Mouse (Mus musculus): ENCODE measurements around the gene Camkk2. TPM values are rescaled to one million over a fixed set of nuclear protein-coding genes. Genes with fewer than 3 reads are reported as not detected.

Camkk2 gene
- polyA plus RNA-seq, 1 experiment from 2014 or later, result 43.1 TPM

- Histone ChIP-seq H3K4me2 (replicated peaks) (no peak overlapping the region), H3K4me1 (peaks cover 5% of the 10 kb centered on the region), H3K36me3 (no peaks in the 10 kb centered on the region), H3K27me3 (replicated peaks) (no peaks in the 10 kb centered on the region), H3K27ac (no peak overlapping the region), H3K4me3 (no peak overlapping the region), H3K9ac (no peak overlapping the region), H3K9me3 (no peaks in the 10 kb centered on the region)
- WGBS, result 79% methylated on average over 2 of the region's 2 CpGs
- no peak for ATAC-seq (ENCODE audit: low FRiP score, low read depth)
These were observed 75.6 kb downstream of the Camkk2 start for GRCm38 (mm10) chr5:122703574-122703973.

GRCm38 (mm10) chr5:122702156-122702555, 77.1 kb downstream of the Camkk2 start:
- H3K4me3 ChIP-seq, result no peak overlapping the region
- WGBS, result 84% methylated on average over 6 of the region's 6 CpGs
- ATAC-seq (ENCODE audit: low FRiP score, low read depth), result no peak

GRCm38 (mm10) chr5:122700837-122701212, 78.4 kb downstream of the Camkk2 start:
- Histone ChIP-seq H3K4me1 (no peaks in the 10 kb centered on the region; the same call in 1 of the 2 replicates), H3K36me3 (no peaks in the 10 kb centered on the region), H3K4me3 (no peak overlapping the region), H3K4me2 (replicated peaks) (no peak overlapping the region), H3K27ac (no peak overlapping the region), H3K27me3 (replicated peaks) (no peaks in the 10 kb centered on the region), H3K9ac (no peak overlapping the region), H3K9me3 (no peaks in the 10 kb centered on the region)
- 52% methylated on average over 5 of the region's 5 CpGs for WGBS
- no peak for ATAC-seq (ENCODE audit: low FRiP score, low read depth)

More at GRCm38 (mm10) chr5:122702156-122702555, 77.1 kb downstream of the Camkk2 start:
- H3K9me3 ChIP-seq, result no peaks in the 10 kb centered on the region
- H3K27ac ChIP-seq, result no peak overlapping the region
- peaks cover 5% of the 10 kb centered on the region for H3K4me1 ChIP-seq
- no peak overlapping the region for H3K9ac ChIP-seq
- H3K27me3 ChIP-seq (replicated peaks), result no peaks in the 10 kb centered on the region
- no peaks in the 10 kb centered on the region for H3K36me3 ChIP-seq
- H3K4me2 ChIP-seq (replicated peaks), result no peak overlapping the region

GRCm38 (mm10) chr5:122700109-122700836, 78.9 kb downstream of the Camkk2 start:
- H3K36me3 ChIP-seq, result no peaks in the 10 kb centered on the region
- no peaks in the 10 kb centered on the region for H3K27me3 ChIP-seq (replicated peaks)
- H3K4me1 ChIP-seq, result no peaks in the 10 kb centered on the region; the same call in 1 of the 2 replicates
- no peaks in the 10 kb centered on the region for H3K9me3 ChIP-seq
- H3K4me3 ChIP-seq, result no peak overlapping the region
- H3K27ac ChIP-seq, result no peak overlapping the region
- no peak overlapping the region for H3K9ac ChIP-seq
- WGBS, result 77% methylated on average over 12 of the region's 12 CpGs
- no peak overlapping the region for H3K4me2 ChIP-seq (replicated peaks)
- no peak for ATAC-seq (ENCODE audit: low FRiP score, low read depth)

GRCm38 (mm10) chr5:122698701-122699060, 80.5 kb downstream of the Camkk2 start:
- Histone ChIP-seq H3K9ac (no peak overlapping the region), H3K4me2 (replicated peaks) (no peak overlapping the region), H3K4me1 (peaks cover 2% of the 10 kb centered on the region; the same call in 1 of the 2 replicates), H3K27me3 (replicated peaks) (no peaks in the 10 kb centered on the region), H3K36me3 (no peaks in the 10 kb centered on the region), H3K9me3 (no peaks in the 10 kb centered on the region), H3K27ac (no peak overlapping the region), H3K4me3 (no peak overlapping the region)
- WGBS, result 85% methylated on average over 9 of the region's 9 CpGs
- no peak for ATAC-seq (ENCODE audit: low FRiP score, low read depth)

GRCm38 (mm10) chr5:122698041-122698700, 81.0 kb downstream of the Camkk2 start:
- Histone ChIP-seq H3K9me3 (no peaks in the 10 kb centered on the region), H3K4me3 (no peak overlapping the region), H3K27me3 (replicated peaks) (no peaks in the 10 kb centered on the region), H3K4me2 (replicated peaks) (no peak overlapping the region), H3K27ac (no peak overlapping the region), H3K4me1 (peaks cover 7% of the 10 kb centered on the region), H3K9ac (no peak overlapping the region), H3K36me3 (no peaks in the 10 kb centered on the region)
- no peak for ATAC-seq (ENCODE audit: low FRiP score, low read depth)
- 92% methylated on average over 10 of the region's 10 CpGs for WGBS

- 86% methylated on average over 8 of the region's 8 CpGs for WGBS
- no peak for ATAC-seq (ENCODE audit: low FRiP score, low read depth)
These were observed 83.7 kb downstream of the Camkk2 start for GRCm38 (mm10) chr5:122695516-122695915.

GRCm38 (mm10) chr5:122693431-122694207, 85.6 kb downstream of the Camkk2 start:
- H3K9ac ChIP-seq, result no peak overlapping the region
- no peaks in the 10 kb centered on the region for H3K27me3 ChIP-seq (replicated peaks)
- peak; percentile 88 for ATAC-seq (ENCODE audit: low FRiP score, low read depth)
- H3K9me3 ChIP-seq, result no peaks in the 10 kb centered on the region
- H3K4me2 ChIP-seq (replicated peaks), result no peak overlapping the region; the same call in 1 of the 2 replicates
- H3K27ac ChIP-seq, result peak overlapping the region; percentile 50; the same call in 1 of the 2 replicates
- H3K4me1 ChIP-seq, result peaks cover 15% of the 10 kb centered on the region; the same call in 1 of the 2 replicates
- 20% methylated on average over 13 of the region's 13 CpGs for WGBS
- no peak overlapping the region for H3K4me3 ChIP-seq
- no peaks in the 10 kb centered on the region for H3K36me3 ChIP-seq

More at GRCm38 (mm10) chr5:122695516-122695915, 83.7 kb downstream of the Camkk2 start:
- Histone ChIP-seq H3K36me3 (no peaks in the 10 kb centered on the region), H3K4me2 (replicated peaks) (no peak overlapping the region), H3K4me1 (peaks cover 15% of the 10 kb centered on the region), H3K27ac (no peak overlapping the region), H3K27me3 (replicated peaks) (no peaks in the 10 kb centered on the region), H3K9ac (no peak overlapping the region), H3K4me3 (no peak overlapping the region), H3K9me3 (no peaks in the 10 kb centered on the region)

- H3K36me3 ChIP-seq, result no peaks in the 10 kb centered on the region
- no peak for ATAC-seq (ENCODE audit: low FRiP score, low read depth)
- H3K9me3 ChIP-seq, result no peaks in the 10 kb centered on the region
- H3K4me2 ChIP-seq (replicated peaks), result no peak overlapping the region
- 44% methylated on average over 6 of the region's 6 CpGs for WGBS
- no peak overlapping the region for H3K9ac ChIP-seq
- H3K27me3 ChIP-seq (replicated peaks), result no peaks in the 10 kb centered on the region
- no peak overlapping the region for H3K27ac ChIP-seq
- H3K4me3 ChIP-seq, result no peak overlapping the region
- peaks cover 15% of the 10 kb centered on the region; the same call in 1 of the 2 replicates for H3K4me1 ChIP-seq
These were observed 88.7 kb downstream of the Camkk2 start for GRCm38 (mm10) chr5:122690486-122690885.

GRCm38 (mm10) chr5:122689153-122689552, 90.1 kb downstream of the Camkk2 start:
- ATAC-seq (ENCODE audit: low FRiP score, low read depth), result no peak
- Histone ChIP-seq H3K4me1 (peaks cover 15% of the 10 kb centered on the region; the same call in 1 of the 2 replicates), H3K27me3 (replicated peaks) (no peaks in the 10 kb centered on the region), H3K9me3 (no peaks in the 10 kb centered on the region), H3K4me2 (replicated peaks) (no peak overlapping the region), H3K4me3 (no peak overlapping the region), H3K27ac (no peak overlapping the region), H3K36me3 (no peaks in the 10 kb centered on the region), H3K9ac (no peak overlapping the region)
- WGBS, result 92% methylated on average over 7 of the region's 7 CpGs

GRCm38 (mm10) chr5:122687391-122687790, 91.8 kb downstream of the Camkk2 start:
- H3K9me3 ChIP-seq, result no peaks in the 10 kb centered on the region
- no peak overlapping the region for H3K4me2 ChIP-seq (replicated peaks)
- H3K4me1 ChIP-seq, result 0 out of 2 replicates have a peak, but pooled peaks cover 2% of the 10 kb centered on the region
- no peak overlapping the region for H3K27ac ChIP-seq
- no peak overlapping the region for H3K4me3 ChIP-seq
- no peaks in the 10 kb centered on the region for H3K27me3 ChIP-seq (replicated peaks)
- no peak for ATAC-seq (ENCODE audit: low FRiP score, low read depth)
- no peaks in the 10 kb centered on the region for H3K36me3 ChIP-seq
- 94% methylated on average over 4 of the region's 4 CpGs for WGBS
- no peak overlapping the region for H3K9ac ChIP-seq

GRCm38 (mm10) chr5:122683926-122684325, 95.3 kb downstream of the Camkk2 start:
- no peak overlapping the region for H3K9ac ChIP-seq
- 84% methylated on average over 10 of the region's 10 CpGs for WGBS
- no peak overlapping the region for H3K27ac ChIP-seq
- H3K9me3 ChIP-seq, result no peaks in the 10 kb centered on the region
- no peak overlapping the region for H3K4me2 ChIP-seq (replicated peaks)
- H3K36me3 ChIP-seq, result no peaks in the 10 kb centered on the region
- no peak for ATAC-seq (ENCODE audit: low FRiP score, low read depth)
- H3K4me3 ChIP-seq, result no peak overlapping the region
- H3K4me1 ChIP-seq, result no peaks in the 10 kb centered on the region
- no peaks in the 10 kb centered on the region for H3K27me3 ChIP-seq (replicated peaks)
